23 mouse cellular contexts compared by ENCODE assay signal in genomic region chr5:49856036-49856435, GRCm38 (mm10).
DNase-seq lines count a peak whose midpoint lies in the region; ATAC-seq and TF ChIP-seq lines count a peak whose summit lies in the region.
"Had no signal": no experiment of that assay in that cellular context is flagged by ENCODE, and none has a peak within 500 bp of the region (broad histone marks: within the 10 kb centered on the region; RNA-seq: fewer than 3 reads in every experiment).

No protein-coding gene starts in this region.

- no peaks in the 10 kb centered on the region for H3K36me3 ChIP-seq in G1E (replicated peaks)
- no peaks in the 10 kb centered on the region for H3K36me3 ChIP-seq in MEL (ENCODE audit: control insufficient read depth in 1 of 2, insufficient read depth in 2 of 2, low read length in 2 of 2)

- H3K9ac ChIP-seq in MEL (ENCODE audit: control insufficient read depth, low read depth, low read length, poor library complexity, severe bottlenecking), result no peak overlapping the region

- no peak for TF ChIP-seq POLR2A in MEL (IDR thresholded peaks at IDR 0.05; ENCODE audit: control insufficient read depth in 1 of 2, insufficient read depth in 1 of 2, low read depth in 1 of 2, low read length in 2 of 2, poor library complexity in 1 of 2)

- no peak for TF ChIP-seq RAD21 in MEL (IDR thresholded peaks at IDR 0.05; ENCODE audit: low read depth, low read length)

- DNase-seq in G1E (ENCODE audit: low spot score) (no peak), MEL (ENCODE audit: low read depth, low spot score) (peak; percentile 23), MEL-GATA-1-ER (ENCODE audit: extremely low read depth, low read depth) (peak; percentile 41)
- DNase-seq in lung, postnatal 36 days, result no peak
- no peak for DNase-seq in heart, postnatal 4 days
- DNase-seq in ovary, postnatal 10 days (ENCODE audit: low spot score), result no peak
- DNase-seq: adrenal gland, adult 2 months; adrenal gland, adult 8-10 months; adrenal gland, postnatal 10 days; adrenal gland, postnatal 14 days; adrenal gland, postnatal 25 days; adrenal gland, postnatal 36 days; B cell, adult 2 months; cerebellum, adult 11 months; cerebellum, adult 11-12 months; cerebellum, adult 18-20 months; cerebellum, adult 2 months; cerebellum, adult 8-10 months; cerebellum, adult 9-10 months had no signal

- no peaks in the 10 kb centered on the region for H3K27me3 ChIP-seq in G1E (ENCODE audit: insufficient read depth, low read length)
- H3K27me3 ChIP-seq in MEL (ENCODE audit: control insufficient read depth in 1 of 2, insufficient read depth in 2 of 2, low read length in 2 of 2), result no peaks in the 10 kb centered on the region
- H3K27me3 ChIP-seq: CH12.LX had no signal

- H3K4me1 ChIP-seq in G1E (ENCODE audit: insufficient read depth, low read depth, low read length) (peaks cover 28% of the 10 kb centered on the region), MEL (ENCODE audit: control insufficient read depth in 1 of 2, insufficient read depth in 2 of 2, low read length in 2 of 2) (no peaks in the 10 kb centered on the region)

- no peak for TF ChIP-seq CTCF in G1E (IDR thresholded peaks at IDR 0.05; ENCODE audit: low read depth, low read length)
- TF ChIP-seq CTCF in MEL (IDR thresholded peaks at IDR 0.05 in 2 of 3, conservative IDR thresholded peaks at IDR 0.05 in 1 of 3; ENCODE audit: control insufficient read depth in 1 of 3, insufficient read depth in 1 of 3, low read depth in 2 of 3, low read length in 3 of 3, poor library complexity in 1 of 3, severe bottlenecking in 1 of 3), result no peak

- no peaks in the 10 kb centered on the region for H3K79me2 ChIP-seq in MEL (ENCODE audit: control insufficient read depth, insufficient read depth, low read length, poor library complexity)

- no peak overlapping the region for H3K27ac ChIP-seq in MEL (ENCODE audit: control insufficient read depth, low read depth, low read length)

- H3K4me3 ChIP-seq in G1E (ENCODE audit: low read depth, low read length), result no peak overlapping the region
- no peak overlapping the region for H3K4me3 ChIP-seq in MEL (ENCODE audit: control insufficient read depth in 1 of 2, insufficient read depth in 1 of 2, low read depth in 2 of 2, low read length in 2 of 2)

- TF ChIP-seq EP300 in MEL (IDR thresholded peaks at IDR 0.05; ENCODE audit: low read depth in 1 of 2, low read length in 2 of 2), result peak in 1 of 2 experiments; percentile 52; a peak in 2 of 4 replicates

- H3K9me3 ChIP-seq in G1E (replicated peaks) (no peaks in the 10 kb centered on the region), MEL (replicated peaks; ENCODE audit: insufficient read depth, low read length) (no peaks in the 10 kb centered on the region)

- ATAC-seq in G1E (ENCODE audit: extremely low read depth, insufficient number of reproducible peaks, low FRiP score, poor library complexity, severe bottlenecking), result peak; percentile 83
- ATAC-seq: activated CD4-positive, CD25-positive, alpha-beta regulatory T cell, adult 4 months; CD4-positive, CD25-positive, alpha-beta regulatory T cell, adult 4 months; Patski had no signal

TF ChIP-seq in MEL, 35 proteins besides CTCF, POLR2A, EP300 and RAD21:
- TF ChIP-seq RCOR1 (IDR thresholded peaks at IDR 0.05; ENCODE audit: low read depth, low read length), result no peak
- TF ChIP-seq ZC3H11A (IDR thresholded peaks at IDR 0.05; ENCODE audit: low read depth, low read length), result no peak
- TF ChIP-seq ZKSCAN1 (IDR thresholded peaks at IDR 0.05; ENCODE audit: low read depth, low read length), result no peak
- TF ChIP-seq TCF12 (IDR thresholded peaks at IDR 0.05; ENCODE audit: low read depth, low read length), result peak; percentile 59; the same call in 1 of the 2 replicates
- TF ChIP-seq CHD2 (IDR thresholded peaks at IDR 0.05; ENCODE audit: low read length), result no peak
- no peak for TF ChIP-seq JUND (IDR thresholded peaks at IDR 0.05; ENCODE audit: low read depth, low read length)
- TF ChIP-seq NRF1 (IDR thresholded peaks at IDR 0.05; ENCODE audit: insufficient read depth, low read depth, low read length, poor library complexity, severe bottlenecking), result no peak
- TF ChIP-seq MAFK (IDR thresholded peaks at IDR 0.05; ENCODE audit: borderline replicate concordance, low read depth, low read length), result no peak

Comparison
In these comparisons a context has a peak if more than half of its experiments do, and no peak if none do; other contexts are left out.
1. DNase-seq: peak in MEL (single experiment) and MEL-GATA-1-ER (single experiment); none in G1E (single experiment), lung, postnatal 36 days (single experiment), heart, postnatal 4 days (single experiment) and ovary, postnatal 10 days (single experiment).